Mouse (Mus musculus) testis, adult 10 weeks (tissue): ENCODE measurements around the gene Ubr7. TPM values are rescaled to one million over a fixed set of nuclear protein-coding genes. Genes with fewer than 3 reads are reported as not detected.

ENCODE experiments used
- polyA plus RNA-seq: library from polyadenylated mRNA; stranded (reverse); fragments of 350-450 nt; fragmentation: Illumina TruSeq; extraction: RNeasy Lipid Tissue Mini Kit (QIAGEN cat#74804); gene quantifications from one replicate; pipeline ENCODE4 v1.2.3, GENCODE M21; 2014; ENCODE audit warnings: low read depth, low replicate concordance

The Ubr7 gene
- 106 TPM for polyA plus RNA-seq

GRCm38 (mm10) chr12:102757689-102758402 lies at the start of gene Ubr7, which contains the start of the genes Gm28051 and Gon7:
Gene Ubr7, plus strand, starts transcription at chr12:102757967.
Gene Gm28051, minus strand, starts transcription at chr12:102757765.
Gene Gon7, minus strand, starts transcription at chr12:102757803.

GRCm38 (mm10) chr12:102743589-102744574 lies 13.9 kb upstream of the Ubr7 start, which contains the start of the genes Moap1 and Tmem251:
Gene Moap1, minus strand, starts transcription at chr12:102743661.
Gene Tmem251, plus strand, starts transcription at chr12:102743762.

DNA sequence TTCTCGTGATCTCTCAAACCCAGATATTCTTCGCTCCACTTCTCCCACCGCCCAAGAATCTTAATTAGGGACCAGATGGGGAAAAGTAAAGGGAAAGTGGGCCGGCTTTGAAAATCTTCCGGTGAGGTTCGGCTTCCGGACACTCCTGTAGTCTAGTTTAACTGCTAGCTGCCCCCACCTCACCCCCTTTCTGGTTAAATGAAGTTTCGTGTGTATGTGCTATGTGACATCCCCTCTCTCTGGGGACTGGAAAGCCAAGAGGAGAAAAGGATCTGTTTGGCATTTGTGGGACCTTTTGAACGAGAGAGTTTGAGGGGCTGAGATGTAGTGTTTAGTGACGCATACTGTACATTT lies 613 bp downstream of the Ubr7 start, which contains the start of gene Gm20604:
Gm20604 (minus strand) TSS at position 270 of the 354 bp plus-strand sequence.

Other genes starting within 250 kb of the Ubr7 start
- gene Chga, start 203.0 kb upstream of the Ubr7 start, polyA plus RNA-seq = 0.95 TPM
- gene Itpk1, start 53.0 kb upstream of the Ubr7 start, polyA plus RNA-seq = 1.3 TPM
- 57.4 TPM for gene Moap1, start 14.3 kb upstream of the Ubr7 start, polyA plus RNA-seq
- gene Tmem251, start 14.2 kb upstream of the Ubr7 start, polyA plus RNA-seq = 3.4 TPM
- not detected for gene Gm28051, start 202 bp upstream of the Ubr7 start, polyA plus RNA-seq
- gene Gon7, start 164 bp upstream of the Ubr7 start, polyA plus RNA-seq = 9.2 TPM
- gene Gm20604, start 705 bp downstream of the Ubr7 start, polyA plus RNA-seq = 74.1 TPM
- 61.4 TPM for gene Btbd7, start 120.5 kb downstream of the Ubr7 start, polyA plus RNA-seq
- 900 TPM for gene Cox8c, start 141.3 kb downstream of the Ubr7 start, polyA plus RNA-seq
- gene Unc79, start 190.9 kb downstream of the Ubr7 start, polyA plus RNA-seq = 0.69 TPM